Mouse (Mus musculus): ENCODE results near the gene Rsg1.

- TF ChIP-seq TAL1 (IDR thresholded peaks at IDR 0.05; ENCODE audit: low read length) (no peak), GATA1 (IDR thresholded peaks at IDR 0.05; ENCODE audit: low read length) (no peak)
These were observed 57.5 kb downstream of the Rsg1 start for GRCm38 (mm10) chr4:141271228-141271627.

All from erythroblast, embryonic 14.5 days (primary cell).